Mouse (Mus musculus) midbrain, embryonic 14.5 days (tissue): ENCODE measurements around the gene Htra3. TPM values are rescaled to one million over a fixed set of nuclear protein-coding genes. Genes with fewer than 3 reads are reported as not detected.

ENCODE experiments used
- ATAC-seq: fragments of 200-750 bp; cut with Nextera tagmentation; 2 replicates; pipeline ENCODE4 v1.8.0; 2017; ENCODE audit warnings: moderate number of reproducible peaks, moderate library complexity; ENCODE audit not compliant: low FRiP score, low TSS enrichment
- DNase-seq: peaks from one replicate; pipeline ENCODE4 v3.0.0-alpha.2; 2015
- H3K27ac ChIP-seq: fragments of 300-500 bp; sonication (generic); replicated peaks from 2 replicates; pipeline ENCODE4 v1.5.1; 2014; ENCODE audit warnings: mild to moderate bottlenecking, low read depth, low read length, moderate library complexity
- H3K27me3 ChIP-seq: fragments of 300-500 bp; sonication (generic); 2 replicates; pipeline ENCODE4 v1.6.1; 2014; ENCODE audit warnings: low read length, control low read depth, mixed read lengths; ENCODE audit not compliant: control insufficient read depth, insufficient read depth
- H3K36me3 ChIP-seq: fragments of 300-500 bp; sonication (generic); 2 replicates; pipeline ENCODE4 v1.6.1; 2014; ENCODE audit warnings: low read length, control low read depth; ENCODE audit not compliant: control insufficient read depth, insufficient read depth
- H3K4me1 ChIP-seq: fragments of 300-500 bp; sonication (generic); 2 replicates; pipeline ENCODE4 v1.6.1; 2014; ENCODE audit warnings: mild to moderate bottlenecking, antibody characterized with exemption, low read length, control low read depth; ENCODE audit not compliant: control insufficient read depth, insufficient read depth
- H3K4me2 ChIP-seq: fragments of 300-500 bp; sonication (generic); 2 replicates; pipeline ENCODE4 v1.6.1; 2014; ENCODE audit warnings: mild to moderate bottlenecking, low read length, moderate library complexity
- H3K4me3 ChIP-seq: fragments of 300-500 bp; sonication (generic); replicated peaks from 2 replicates; pipeline ENCODE4 v1.5.1; 2014; ENCODE audit warnings: low read depth, low read length
- H3K9ac ChIP-seq: fragments of 300-500 bp; sonication (generic); replicated peaks from 2 replicates; pipeline ENCODE4 v1.6.1; 2014; ENCODE audit warnings: mild to moderate bottlenecking, low read length, moderate library complexity
- H3K9me3 ChIP-seq: fragments of 300-500 bp; sonication (generic); 2 replicates; pipeline ENCODE4 v1.6.1; 2016; ENCODE audit warnings: low read length, control low read depth, mixed read lengths; ENCODE audit not compliant: control insufficient read depth
- WGBS: fragments of 180-500 bp; shearing (Covaris S2); extraction: QIAGEN DNeasy Blood & Tissue Kit; methylation state at CpG from one replicate; pipeline ENCODE4 v1.1.7; 2014; 5-methylcytosine and 5-hydroxymethylcytosine counted together
- polyA plus RNA-seq: library from polyadenylated mRNA; unstranded; fragments of >200 nt; fragmentation: Nextera tagmentation; extraction: Ambion mirVana; gene quantifications from 2 replicates; pipeline ENCODE4 v1.2.1, GENCODE M21; 2014

The Htra3 gene
- polyA plus RNA-seq, 1 experiment from 2014 or later, result 11.4 TPM

- 96% methylated on average over 7 of the region's 7 CpGs for WGBS
- Histone ChIP-seq H3K9ac (no peak overlapping the region), H3K9me3 (no peaks in the 10 kb centered on the region), H3K4me2 (no peak overlapping the region), H3K27ac (no peak overlapping the region), H3K4me3 (no peak overlapping the region), H3K27me3 (no peaks in the 10 kb centered on the region), H3K4me1 (0 out of 2 replicates have a peak, but pooled peaks cover 10% of the 10 kb centered on the region), H3K36me3 (peaks cover 17% of the 10 kb centered on the region; the same call in 1 of the 2 replicates)
- ATAC-seq (no peak), DNase-seq (no peak)
These were observed 69.2 kb downstream of the Htra3 start for GRCm38 (mm10) chr5:35610381-35610780.

- H3K9ac ChIP-seq, result no peak overlapping the region
- 0 out of 2 replicates have a peak, but pooled peaks cover 10% of the 10 kb centered on the region for H3K4me1 ChIP-seq
- H3K4me2 ChIP-seq, result no peak overlapping the region
- H3K27me3 ChIP-seq, result no peaks in the 10 kb centered on the region
- peaks cover 21% of the 10 kb centered on the region; the same call in 1 of the 2 replicates for H3K36me3 ChIP-seq
- DNase-seq, result no peak
- no peak overlapping the region for H3K27ac ChIP-seq
- no peak overlapping the region for H3K4me3 ChIP-seq
- no peak for ATAC-seq
- no peaks in the 10 kb centered on the region for H3K9me3 ChIP-seq
- WGBS, result 76% methylated on average over 2 of the region's 2 CpGs
These were observed 69.6 kb downstream of the Htra3 start for GRCm38 (mm10) chr5:35609971-35610370.

GRCm38 (mm10) chr5:35609381-35609780, 70.2 kb downstream of the Htra3 start:
- 4% methylated on average over 12 of the region's 12 CpGs for WGBS
- Histone ChIP-seq H3K9me3 (no peaks in the 10 kb centered on the region), H3K36me3 (peaks cover 25% of the 10 kb centered on the region; the same call in 1 of the 2 replicates), H3K4me1 (0 out of 2 replicates have a peak, but pooled peaks cover 10% of the 10 kb centered on the region), H3K4me2 (no peak overlapping the region), H3K27ac (no peak overlapping the region), H3K9ac (no peak overlapping the region), H3K27me3 (no peaks in the 10 kb centered on the region), H3K4me3 (no peak overlapping the region)
- no peak for ATAC-seq
- DNase-seq, result peak; percentile 74

- Histone ChIP-seq H3K4me3 (no peak overlapping the region), H3K27ac (no peak overlapping the region), H3K27me3 (no peaks in the 10 kb centered on the region), H3K9ac (no peak overlapping the region), H3K4me1 (0 out of 2 replicates have a peak, but pooled peaks cover 10% of the 10 kb centered on the region), H3K4me2 (no peak overlapping the region), H3K36me3 (peaks cover 28% of the 10 kb centered on the region; the same call in 1 of the 2 replicates), H3K9me3 (no peaks in the 10 kb centered on the region)
- WGBS, result 80% methylated on average over 5 of the region's 5 CpGs
- ATAC-seq, result no peak
- DNase-seq, result no peak
These were observed 71.0 kb downstream of the Htra3 start for GRCm38 (mm10) chr5:35608559-35608958.

GRCm38 (mm10) chr5:35607784-35608183, 71.8 kb downstream of the Htra3 start:
- 77% methylated on average over 7 of the region's 7 CpGs for WGBS
- no peak overlapping the region for H3K4me2 ChIP-seq
- ATAC-seq, result no peak
- no peak overlapping the region for H3K4me3 ChIP-seq
- H3K9ac ChIP-seq, result no peak overlapping the region
- H3K9me3 ChIP-seq, result no peaks in the 10 kb centered on the region
- H3K27me3 ChIP-seq, result no peaks in the 10 kb centered on the region
- no peak for DNase-seq
- 0 out of 2 replicates have a peak, but pooled peaks cover 10% of the 10 kb centered on the region for H3K4me1 ChIP-seq
- H3K36me3 ChIP-seq, result peaks cover 36% of the 10 kb centered on the region
- no peak overlapping the region for H3K27ac ChIP-seq

- Histone ChIP-seq H3K4me1 (0 out of 2 replicates have a peak, but pooled peaks cover 10% of the 10 kb centered on the region), H3K9me3 (no peaks in the 10 kb centered on the region), H3K4me2 (no peak overlapping the region), H3K36me3 (peaks cover 46% of the 10 kb centered on the region), H3K4me3 (no peak overlapping the region), H3K27ac (no peak overlapping the region), H3K27me3 (no peaks in the 10 kb centered on the region), H3K9ac (no peak overlapping the region)
- DNase-seq (no peak), ATAC-seq (no peak)
- 94% methylated on average over 7 of the region's 7 CpGs for WGBS
These were observed 72.8 kb downstream of the Htra3 start for GRCm38 (mm10) chr5:35606800-35607199.

GRCm38 (mm10) chr5:35605355-35605754, 74.2 kb downstream of the Htra3 start:
- Histone ChIP-seq H3K27me3 (no peaks in the 10 kb centered on the region), H3K4me2 (no peak overlapping the region), H3K9me3 (no peaks in the 10 kb centered on the region), H3K36me3 (peaks cover 54% of the 10 kb centered on the region), H3K4me1 (0 out of 2 replicates have a peak, but pooled peaks cover 10% of the 10 kb centered on the region), H3K4me3 (no peak overlapping the region), H3K27ac (no peak overlapping the region), H3K9ac (no peak overlapping the region)
- ATAC-seq, result no peak
- no peak for DNase-seq
- 82% methylated on average over 7 of the region's 7 CpGs for WGBS

Other genes with a start within 250 kb of the Htra3 start
- gene Cpz, start 154.1 kb downstream of the Htra3 start, polyA plus RNA-seq, result 0.79 TPM in 1 of 2 replicates, not detected in the other
- gene Trmt44, start 104.7 kb downstream of the Htra3 start, polyA plus RNA-seq, result 7.3 and 7.4 TPM in 2 replicates
- gene Acox3, start 96.7 kb downstream of the Htra3 start, polyA plus RNA-seq, result 15.3 and 19.0 TPM in 2 replicates
- gene Sh3tc1, start 60.2 kb upstream of the Htra3 start, polyA plus RNA-seq, result 1.7 and 2.2 TPM in 2 replicates
- 9.6 and 13.9 TPM in 2 replicates for gene Ablim2, start 78.1 kb upstream of the Htra3 start, polyA plus RNA-seq
- 64.6 and 81.8 TPM in 2 replicates for gene Afap1, start 213.5 kb upstream of the Htra3 start, polyA plus RNA-seq